Mouse (Mus musculus) ovary, adult 10 weeks (tissue): Measurements from ENCODE around the gene Ascl2. TPM values are rescaled to one million over a fixed set of nuclear protein-coding genes. Genes with fewer than 3 reads are reported as not detected.

ENCODE experiments used
- polyA plus RNA-seq: library from polyadenylated mRNA; stranded (reverse); fragments of 350-450 nt; fragmentation: Illumina TruSeq; extraction: RNeasy Lipid Tissue Mini Kit (QIAGEN cat#74804); gene quantifications from one replicate; pipeline ENCODE4 v1.2.3, GENCODE M21; 2014

Ascl2 gene
- polyA plus RNA-seq, result not detected

GRCm38 (mm10) chr7:142968809-142969511, at the start of gene Ascl2:
TSS of gene Ascl2 (minus strand) at chr7:142969264.

GRCm38 (mm10) chr7:143004727-143005343, 35.8 kb upstream of the Ascl2 start, which contains the start of gene Tspan32:
TSS of gene Tspan32 (plus strand) at chr7:143005046.

DNA sequence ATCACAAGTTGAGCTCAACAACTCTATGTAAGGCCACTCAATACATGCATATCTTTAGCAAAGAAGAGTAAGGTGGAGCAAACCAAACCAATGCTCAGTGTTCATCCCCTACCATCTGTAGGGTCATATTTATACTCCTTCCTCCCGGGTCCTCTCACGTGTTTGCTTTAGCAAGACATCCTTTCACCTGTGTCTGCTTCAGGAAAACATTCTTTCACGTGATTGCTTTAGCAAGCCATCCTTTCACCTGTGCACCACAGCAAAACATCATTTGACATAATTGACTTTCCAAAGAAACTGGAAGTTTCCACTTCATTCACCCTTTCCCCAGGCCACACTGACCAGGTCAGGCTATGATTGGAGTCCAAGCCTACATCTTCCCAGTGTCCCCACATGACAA, 38.0 kb downstream of the Ascl2 start, which contains the start of gene Th:
Th (minus strand) TSS at position 101 of the 400 bp plus-strand sequence.

Other genes with a start within 250 kb of the Ascl2 start
- gene Ins2, start 225.9 kb downstream of the Ascl2 start, polyA plus RNA-seq, result not detected
- gene Th, start 38.1 kb downstream of the Ascl2 start, polyA plus RNA-seq, result 1.7 TPM
- 0.80 TPM for gene Tspan32, start 35.8 kb upstream of the Ascl2 start, polyA plus RNA-seq
- gene Cd81, start 83.5 kb upstream of the Ascl2 start, polyA plus RNA-seq, result 177 TPM
- gene Tssc4, start 100.0 kb upstream of the Ascl2 start, polyA plus RNA-seq, result 0.46 TPM
- gene Trpm5, start 125.4 kb upstream of the Ascl2 start, polyA plus RNA-seq, result 0.31 TPM
- gene Kcnq1, start 137.1 kb upstream of the Ascl2 start, polyA plus RNA-seq, result 1.3 TPM